11 mouse cellular contexts compared by ENCODE assay signal in the genomic region with DNA sequence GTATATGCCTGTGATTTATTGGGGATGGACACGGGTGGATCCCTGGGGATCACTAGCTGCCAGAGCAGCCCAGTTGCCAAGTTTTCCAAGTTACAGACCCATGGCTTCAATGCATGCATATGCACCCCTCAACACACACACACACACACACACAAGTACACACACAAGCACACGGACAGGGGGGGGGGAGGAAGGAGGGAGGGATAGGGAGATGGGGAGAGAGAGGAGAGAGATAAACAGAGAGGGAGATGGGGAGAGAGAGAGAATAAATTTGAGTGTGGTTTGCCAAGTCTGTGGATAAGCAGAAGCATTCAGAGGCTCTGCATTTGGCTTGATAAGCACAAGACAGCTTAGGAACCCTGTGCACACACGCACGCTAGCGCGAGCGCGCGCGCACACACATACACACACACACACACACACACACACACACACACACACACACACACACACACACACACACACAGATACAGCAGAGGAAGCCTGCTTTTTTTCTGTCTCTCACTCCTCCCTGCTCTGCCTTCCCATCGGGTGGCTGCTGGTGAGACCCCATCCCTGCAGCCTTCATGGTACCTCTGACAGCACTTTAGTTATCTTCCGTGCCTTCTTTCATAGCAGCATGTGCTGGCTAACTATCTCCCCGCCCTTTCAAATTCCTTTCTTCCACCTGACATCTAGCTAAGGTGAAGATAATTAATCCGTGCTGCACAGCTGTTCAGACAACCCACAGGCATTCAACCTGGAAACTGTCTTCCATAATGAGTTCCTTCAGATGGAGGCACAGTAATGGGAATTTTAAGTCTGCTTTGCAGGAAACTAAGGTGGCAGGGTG. TPM values are rescaled to one million over a fixed set of nuclear protein-coding genes. Genes with fewer than 3 reads are reported as not detected.
DNase-seq lines count a peak whose midpoint lies in the region; ATAC-seq lines count a peak whose summit lies in the region.
"Had no signal": no experiment of that assay in that cellular context is flagged by ENCODE, and none has a peak within 500 bp of the region (broad histone marks: within the 10 kb centered on the region; RNA-seq: fewer than 3 reads in every experiment).

No protein-coding gene starts in this region.

- H3K27ac ChIP-seq in hindbrain, embryonic 13.5 days = peak overlapping the region; percentile 65
- no peak overlapping the region for H3K27ac ChIP-seq in hindbrain, embryonic 11.5 days (ENCODE audit: low read depth, low read length)
- peak overlapping the region; percentile 55 for H3K27ac ChIP-seq in hindbrain, embryonic 16.5 days (ENCODE audit: low read depth, low read length)

- no peaks in the 10 kb centered on the region for H3K9me3 ChIP-seq in hindbrain, embryonic 13.5 days
- no peaks in the 10 kb centered on the region for H3K9me3 ChIP-seq in hindbrain, embryonic 11.5 days (ENCODE audit: control insufficient read depth, low read length)
- H3K9me3 ChIP-seq in hindbrain, embryonic 16.5 days (ENCODE audit: control insufficient read depth, low read length) = no peaks in the 10 kb centered on the region

- peaks cover 24% of the 10 kb centered on the region for H3K4me1 ChIP-seq in hindbrain, embryonic 13.5 days (replicated peaks)
- no peaks in the 10 kb centered on the region for H3K4me1 ChIP-seq in hindbrain, embryonic 11.5 days (replicated peaks; ENCODE audit: control insufficient read depth, insufficient read depth, low read length)
- H3K4me1 ChIP-seq in hindbrain, embryonic 16.5 days (ENCODE audit: control insufficient read depth, insufficient read depth, low read depth, low read length) = peaks cover 8% of the 10 kb centered on the region

- peak overlapping the region; percentile 15; the same call in 1 of the 2 replicates for H3K4me2 ChIP-seq in hindbrain, embryonic 13.5 days
- no peak overlapping the region for H3K4me2 ChIP-seq in hindbrain, embryonic 11.5 days (replicated peaks; ENCODE audit: low read depth, low read length)
- H3K4me2 ChIP-seq in hindbrain, embryonic 16.5 days (ENCODE audit: low read length) = peak overlapping the region; percentile 22

- no peaks in the 10 kb centered on the region for H3K27me3 ChIP-seq in hindbrain, embryonic 13.5 days
- H3K27me3 ChIP-seq in hindbrain, embryonic 11.5 days (ENCODE audit: control insufficient read depth, insufficient read depth, low read length) = no peaks in the 10 kb centered on the region
- no peaks in the 10 kb centered on the region for H3K27me3 ChIP-seq in hindbrain, embryonic 16.5 days (replicated peaks; ENCODE audit: control insufficient read depth, insufficient read depth, low read length)

- no peak for DNase-seq in hindbrain, embryonic 11.5 days (ENCODE audit: low spot score)
- DNase-seq in c-Kit-positive CD71-positive TER-119-positive erythroid progenitor cells, embryonic 14.5 days (ENCODE audit: low spot score) = peak; percentile 78
- peak; percentile 63 for DNase-seq in naive thymus-derived CD4-positive, alpha-beta T cell, adult 2 months (ENCODE audit: low read depth)
- no peak for DNase-seq in right cerebral cortex, postnatal 10 days (ENCODE audit: low spot score in 2 of 2)
- DNase-seq in kidney, postnatal 36 days = no peak
- DNase-seq in embryo, embryonic 10.5 days (ENCODE audit: low spot score) = no peak
- DNase-seq: kidney, postnatal 4 days; lung, postnatal 10 days; retina, postnatal 1 day had no signal

- peak; percentile 70 for ATAC-seq in hindbrain, embryonic 13.5 days (ENCODE audit: low FRiP score)
- no peak for ATAC-seq in hindbrain, embryonic 11.5 days (ENCODE audit: low FRiP score)
- peak; percentile 88 for ATAC-seq in hindbrain, embryonic 16.5 days

- WGBS in hindbrain, embryonic 13.5 days = 46% methylated on average over 6 of the region's 14 CpGs
- 67% methylated on average over 10 of the region's 14 CpGs for WGBS in hindbrain, embryonic 11.5 days
- WGBS in hindbrain, embryonic 16.5 days = 50% methylated on average over 9 of the region's 14 CpGs

- H3K4me3 ChIP-seq in hindbrain, embryonic 13.5 days = no peak overlapping the region
- H3K4me3 ChIP-seq in hindbrain, embryonic 11.5 days (ENCODE audit: low read depth, low read length) = no peak overlapping the region
- no peak overlapping the region for H3K4me3 ChIP-seq in hindbrain, embryonic 16.5 days (ENCODE audit: low read length)

- no peak overlapping the region for H3K9ac ChIP-seq in hindbrain, embryonic 13.5 days
- no peak overlapping the region for H3K9ac ChIP-seq in hindbrain, embryonic 11.5 days (ENCODE audit: low read depth, low read length)
- H3K9ac ChIP-seq in hindbrain, embryonic 16.5 days (ENCODE audit: low read depth, low read length) = no peak overlapping the region

- H3K36me3 ChIP-seq in hindbrain, embryonic 13.5 days = no peaks in the 10 kb centered on the region
- no peaks in the 10 kb centered on the region for H3K36me3 ChIP-seq in hindbrain, embryonic 11.5 days (ENCODE audit: control insufficient read depth, insufficient read depth, low read length)
- H3K36me3 ChIP-seq in hindbrain, embryonic 16.5 days (ENCODE audit: control insufficient read depth, insufficient read depth, low read length) = no peaks in the 10 kb centered on the region

RNA-seq across cellular contexts. Expression of gene Ripor2, which starts 30.7 kb away (rescaled TPM):
- 22.2 and 24.1 TPM in 2 replicates for polyA plus RNA-seq in hindbrain, embryonic 13.5 days (2015; fragmentation: Nextera tagmentation; extraction: Ambion mirVana)
- polyA plus RNA-seq in hindbrain, embryonic 11.5 days (2014; fragmentation: Nextera tagmentation; extraction: Ambion mirVana) = 9.5 and 10.4 TPM in 2 replicates
- polyA plus RNA-seq in hindbrain, embryonic 16.5 days (2015; fragmentation: Nextera tagmentation; extraction: Ambion mirVana) = 19.1 and 22.8 TPM in 2 replicates

Comparison
In these comparisons a context has a peak if more than half of its experiments do, and no peak if none do; other contexts are left out.
1. DNase-seq: peak in c-Kit-positive CD71-positive TER-119-positive erythroid progenitor cells, embryonic 14.5 days (single experiment) and naive thymus-derived CD4-positive, alpha-beta T cell, adult 2 months (single experiment); none in hindbrain, embryonic 11.5 days (single experiment), right cerebral cortex, postnatal 10 days (0 of 2), kidney, postnatal 36 days (0 of 2) and embryo, embryonic 10.5 days (single experiment).